Mouse (Mus musculus): ENCODE measurements around the gene Rictor. TPM values are rescaled to one million over a fixed set of nuclear protein-coding genes. Genes with fewer than 3 reads are reported as not detected.
"Not testable (repeated sequence)": the region's sequence is repeated elsewhere in the genome, so short reads cannot be mapped to it uniquely, and the experiment has no call there.

The Rictor gene
- polyA plus RNA-seq, 1 experiment from 2014 or later = 50.0 TPM

DNA sequence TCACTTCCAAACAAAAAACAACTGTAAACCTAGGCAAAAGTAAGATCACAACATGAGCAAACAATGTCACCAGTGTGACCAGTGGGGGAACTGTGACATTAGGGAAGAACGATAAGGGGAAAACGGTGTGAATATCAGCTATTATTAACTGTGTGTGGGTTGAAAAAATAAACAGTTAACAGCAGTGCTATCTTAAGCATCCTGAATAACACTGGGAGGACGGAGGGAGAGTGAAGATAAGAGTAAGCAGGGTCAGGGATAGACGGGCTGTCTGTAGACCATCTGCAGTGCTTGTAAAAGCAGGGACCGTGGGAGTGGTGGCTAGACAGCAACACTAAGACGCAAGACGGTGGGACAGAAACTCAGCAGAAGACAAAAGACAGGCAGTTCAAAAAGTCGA, 35.5 kb downstream of the Rictor start:
- Histone ChIP-seq H3K27me3 (ENCODE audit: control insufficient read depth, insufficient read depth, low read length) (no peaks in the 10 kb centered on the region), H3K4me1 (ENCODE audit: control insufficient read depth, insufficient read depth, low read length) (no peaks in the 10 kb centered on the region), H3K27ac (ENCODE audit: low read length) (no peak overlapping the region), H3K36me3 (ENCODE audit: control insufficient read depth, insufficient read depth, low read length) (peaks cover 21% of the 10 kb centered on the region; the same call in 1 of the 2 replicates), H3K4me2 (replicated peaks; ENCODE audit: low read depth, low read length) (no peak overlapping the region), H3K9me3 (ENCODE audit: control insufficient read depth, low read depth, low read length) (no peaks in the 10 kb centered on the region), H3K9ac (replicated peaks; ENCODE audit: low read depth, low read length) (no peak overlapping the region), H3K4me3 (ENCODE audit: low read depth, low read length) (no peak overlapping the region)
- WGBS = 21% methylated on average over 8 of the region's 8 CpGs
- no peak for ATAC-seq (ENCODE audit: insufficient number of reproducible peaks, insufficient read depth, low FRiP score, low read depth)

- not testable (repeated sequence) for ATAC-seq (ENCODE audit: insufficient number of reproducible peaks, insufficient read depth, low FRiP score, low read depth); H3K4me2 ChIP-seq (replicated peaks; ENCODE audit: low read depth, low read length); H3K27ac ChIP-seq (ENCODE audit: low read length); H3K9me3 ChIP-seq (ENCODE audit: control insufficient read depth, low read depth, low read length); H3K4me1 ChIP-seq (ENCODE audit: control insufficient read depth, insufficient read depth, low read length); H3K9ac ChIP-seq (replicated peaks; ENCODE audit: low read depth, low read length); H3K27me3 ChIP-seq (ENCODE audit: control insufficient read depth, insufficient read depth, low read length); H3K4me3 ChIP-seq (ENCODE audit: low read depth, low read length)
- 80% methylated on average over 8 of the region's 8 CpGs for WGBS
- peaks cover 21% of the 10 kb centered on the region; the same call in 1 of the 2 replicates for H3K36me3 ChIP-seq (ENCODE audit: control insufficient read depth, insufficient read depth, low read length)
Measured at GRCm38 (mm10) chr15:6746301-6746983, 38.3 kb downstream of the Rictor start.

DNA sequence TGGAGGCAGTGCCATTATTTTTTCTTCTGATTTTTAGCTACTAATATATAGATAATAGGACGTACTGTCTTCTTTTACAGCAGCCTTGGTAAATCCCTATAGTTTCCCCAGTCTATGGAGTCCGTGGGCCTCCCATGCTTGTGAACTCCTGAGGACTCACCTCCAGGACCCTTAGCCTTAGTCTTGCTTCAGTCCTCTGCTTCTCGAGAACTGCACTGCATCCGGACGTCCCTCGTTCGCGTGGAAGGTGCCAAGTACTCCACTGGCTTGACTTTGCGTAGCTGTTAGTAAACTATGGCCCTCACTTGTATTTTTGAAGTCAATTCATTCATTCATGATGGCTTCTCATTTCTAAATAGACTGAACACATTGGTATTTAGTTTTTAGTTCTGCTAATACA, 38.8 kb downstream of the Rictor start:
- Histone ChIP-seq H3K4me3 (ENCODE audit: low read depth, low read length) (no peak overlapping the region), H3K4me1 (ENCODE audit: control insufficient read depth, insufficient read depth, low read length) (no peaks in the 10 kb centered on the region), H3K9ac (replicated peaks; ENCODE audit: low read depth, low read length) (no peak overlapping the region), H3K4me2 (replicated peaks; ENCODE audit: low read depth, low read length) (no peak overlapping the region), H3K36me3 (ENCODE audit: control insufficient read depth, insufficient read depth, low read length) (peaks cover 21% of the 10 kb centered on the region; the same call in 1 of the 2 replicates), H3K27ac (ENCODE audit: low read length) (no peak overlapping the region), H3K27me3 (ENCODE audit: control insufficient read depth, insufficient read depth, low read length) (no peaks in the 10 kb centered on the region), H3K9me3 (ENCODE audit: control insufficient read depth, low read depth, low read length) (no peaks in the 10 kb centered on the region)
- WGBS = 88% methylated on average over 9 of the region's 9 CpGs
- no peak for ATAC-seq (ENCODE audit: insufficient number of reproducible peaks, insufficient read depth, low FRiP score, low read depth)

GRCm38 (mm10) chr15:6754400-6754799, 46.2 kb downstream of the Rictor start:
- ATAC-seq (ENCODE audit: insufficient number of reproducible peaks, insufficient read depth, low FRiP score, low read depth) = no peak
- H3K4me3 ChIP-seq (ENCODE audit: low read depth, low read length) = no peak overlapping the region
- no peak overlapping the region for H3K27ac ChIP-seq (ENCODE audit: low read length)
- H3K4me2 ChIP-seq (replicated peaks; ENCODE audit: low read depth, low read length) = no peak overlapping the region
- no peaks in the 10 kb centered on the region for H3K27me3 ChIP-seq (ENCODE audit: control insufficient read depth, insufficient read depth, low read length)
- H3K36me3 ChIP-seq (ENCODE audit: control insufficient read depth, insufficient read depth, low read length) = peaks cover 14% of the 10 kb centered on the region; the same call in 1 of the 2 replicates
- H3K4me1 ChIP-seq (ENCODE audit: control insufficient read depth, insufficient read depth, low read length) = no peaks in the 10 kb centered on the region
- no peak overlapping the region for H3K9ac ChIP-seq (replicated peaks; ENCODE audit: low read depth, low read length)
- 75% methylated on average over 2 of the region's 2 CpGs for WGBS
- no peaks in the 10 kb centered on the region for H3K9me3 ChIP-seq (ENCODE audit: control insufficient read depth, low read depth, low read length)

DNA sequence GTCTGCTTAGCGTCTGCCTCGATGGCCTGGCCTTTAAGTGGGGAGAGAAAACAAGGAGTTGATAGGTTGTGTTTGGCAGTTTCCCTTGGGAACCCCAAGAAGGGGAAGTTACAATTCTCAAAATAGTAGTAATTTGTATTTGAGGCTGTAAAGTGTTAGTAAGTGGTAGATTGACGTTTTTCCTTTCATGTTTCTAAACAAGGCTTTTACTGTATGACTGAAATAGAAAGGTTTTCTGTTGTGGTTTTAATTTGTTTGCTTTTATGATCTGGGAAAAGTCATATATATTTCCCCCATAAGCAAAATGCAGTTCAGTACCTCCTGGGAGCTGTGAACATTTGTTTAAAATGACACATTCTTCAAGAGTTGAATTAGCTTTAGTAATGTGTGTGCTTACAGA, 64.1 kb downstream of the Rictor start:
- H3K4me2 ChIP-seq (replicated peaks; ENCODE audit: low read depth, low read length) = no peak overlapping the region
- peaks cover 55% of the 10 kb centered on the region for H3K36me3 ChIP-seq (ENCODE audit: control insufficient read depth, insufficient read depth, low read length)
- WGBS = 86% methylated on average over 3 of the region's 3 CpGs
- H3K9ac ChIP-seq (replicated peaks; ENCODE audit: low read depth, low read length) = no peak overlapping the region
- no peak overlapping the region for H3K27ac ChIP-seq (ENCODE audit: low read length)
- no peak overlapping the region for H3K4me3 ChIP-seq (ENCODE audit: low read depth, low read length)
- ATAC-seq (ENCODE audit: insufficient number of reproducible peaks, insufficient read depth, low FRiP score, low read depth) = no peak
- no peaks in the 10 kb centered on the region for H3K27me3 ChIP-seq (ENCODE audit: control insufficient read depth, insufficient read depth, low read length)
- H3K4me1 ChIP-seq (ENCODE audit: control insufficient read depth, insufficient read depth, low read length) = no peaks in the 10 kb centered on the region
- no peaks in the 10 kb centered on the region for H3K9me3 ChIP-seq (ENCODE audit: control insufficient read depth, low read depth, low read length)

GRCm38 (mm10) chr15:6786212-6786611, 78.0 kb downstream of the Rictor start:
- 92% methylated on average over 10 of the region's 10 CpGs for WGBS
- Histone ChIP-seq H3K4me2 (replicated peaks; ENCODE audit: low read depth, low read length) (no peak overlapping the region), H3K4me1 (ENCODE audit: control insufficient read depth, insufficient read depth, low read length) (no peaks in the 10 kb centered on the region), H3K36me3 (ENCODE audit: control insufficient read depth, insufficient read depth, low read length) (peaks cover 68% of the 10 kb centered on the region), H3K9ac (replicated peaks; ENCODE audit: low read depth, low read length) (no peak overlapping the region), H3K27ac (ENCODE audit: low read length) (no peak overlapping the region), H3K4me3 (ENCODE audit: low read depth, low read length) (no peak overlapping the region), H3K9me3 (ENCODE audit: control insufficient read depth, low read depth, low read length) (no peaks in the 10 kb centered on the region), H3K27me3 (ENCODE audit: control insufficient read depth, insufficient read depth, low read length) (no peaks in the 10 kb centered on the region)
- no peak for ATAC-seq (ENCODE audit: insufficient number of reproducible peaks, insufficient read depth, low FRiP score, low read depth)

DNA sequence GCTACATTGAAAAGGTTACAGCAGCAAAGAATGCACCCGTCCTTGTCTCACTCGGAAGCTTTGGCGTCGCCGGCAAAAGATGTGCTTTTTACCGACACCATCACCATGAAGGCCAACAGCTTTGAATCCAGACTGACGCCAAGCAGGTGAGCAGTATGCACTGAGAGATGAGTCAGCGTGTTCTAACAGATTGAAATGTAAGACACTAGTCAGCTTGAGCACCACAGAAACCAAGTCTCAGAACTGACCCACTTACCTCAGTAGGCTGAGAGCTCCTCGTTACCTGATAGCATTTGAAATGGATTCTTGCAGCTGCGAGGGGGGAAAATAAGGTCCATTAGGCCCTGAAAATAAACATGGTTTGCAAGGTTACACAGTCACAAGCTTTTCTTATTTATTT, 79.1 kb downstream of the Rictor start:
- Histone ChIP-seq H3K4me1 (ENCODE audit: control insufficient read depth, insufficient read depth, low read length) (no peaks in the 10 kb centered on the region), H3K27ac (ENCODE audit: low read length) (no peak overlapping the region), H3K9me3 (ENCODE audit: control insufficient read depth, low read depth, low read length) (no peaks in the 10 kb centered on the region), H3K9ac (replicated peaks; ENCODE audit: low read depth, low read length) (no peak overlapping the region), H3K36me3 (ENCODE audit: control insufficient read depth, insufficient read depth, low read length) (peaks cover 71% of the 10 kb centered on the region), H3K4me2 (replicated peaks; ENCODE audit: low read depth, low read length) (no peak overlapping the region), H3K4me3 (ENCODE audit: low read depth, low read length) (no peak overlapping the region), H3K27me3 (ENCODE audit: control insufficient read depth, insufficient read depth, low read length) (no peaks in the 10 kb centered on the region)
- no peak for ATAC-seq (ENCODE audit: insufficient number of reproducible peaks, insufficient read depth, low FRiP score, low read depth)
- 92% methylated on average over 10 of the region's 10 CpGs for WGBS

DNA sequence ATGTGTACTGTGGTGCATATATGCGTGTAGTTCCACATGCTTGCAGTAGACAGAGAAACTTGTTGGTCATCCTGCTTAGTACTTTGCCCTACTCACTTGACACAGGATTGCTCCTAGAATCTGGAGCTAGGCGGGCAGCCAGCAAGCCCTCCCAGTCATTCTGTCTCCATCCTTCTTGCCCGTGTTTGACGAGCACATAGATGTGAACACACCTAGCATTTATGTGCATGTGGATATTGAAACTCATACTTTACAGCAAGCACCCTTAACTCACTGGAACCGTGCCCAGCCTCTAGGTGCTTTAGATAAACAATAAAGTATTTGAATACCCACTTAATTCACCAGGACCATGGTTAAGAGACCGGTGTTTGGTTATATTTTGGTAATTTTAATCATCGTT, 81.8 kb downstream of the Rictor start:
- Histone ChIP-seq H3K36me3 (ENCODE audit: control insufficient read depth, insufficient read depth, low read length) (peaks cover 72% of the 10 kb centered on the region), H3K4me2 (replicated peaks; ENCODE audit: low read depth, low read length) (no peak overlapping the region)

DNA sequence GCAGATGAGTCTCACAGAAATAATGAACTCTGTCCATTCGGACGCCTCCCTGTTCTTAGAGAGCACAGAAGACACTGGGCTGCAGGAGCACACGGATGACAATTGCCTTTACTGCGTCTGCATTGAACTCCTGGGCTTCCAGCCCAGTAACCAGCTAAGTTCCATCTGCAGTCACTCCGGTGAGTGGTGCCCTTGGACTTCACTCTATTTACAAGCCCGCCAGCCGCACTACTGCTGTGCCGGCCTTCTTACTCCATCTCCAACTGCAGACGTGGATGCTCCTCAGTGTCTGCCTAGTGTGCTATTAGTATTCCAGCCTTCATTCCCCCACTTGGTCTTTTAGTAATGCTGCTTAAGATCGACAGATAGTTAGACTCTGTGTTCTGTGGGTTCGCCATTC, 83.5 kb downstream of the Rictor start:
- 89% methylated on average over 11 of the region's 11 CpGs for WGBS
- Histone ChIP-seq H3K9ac (replicated peaks; ENCODE audit: low read depth, low read length) (no peak overlapping the region), H3K9me3 (ENCODE audit: control insufficient read depth, low read depth, low read length) (no peaks in the 10 kb centered on the region), H3K27ac (ENCODE audit: low read length) (no peak overlapping the region), H3K4me1 (ENCODE audit: control insufficient read depth, insufficient read depth, low read length) (no peaks in the 10 kb centered on the region), H3K27me3 (ENCODE audit: control insufficient read depth, insufficient read depth, low read length) (no peaks in the 10 kb centered on the region), H3K36me3 (ENCODE audit: control insufficient read depth, insufficient read depth, low read length) (peaks cover 78% of the 10 kb centered on the region), H3K4me3 (ENCODE audit: low read depth, low read length) (no peak overlapping the region), H3K4me2 (replicated peaks; ENCODE audit: low read depth, low read length) (no peak overlapping the region)
- no peak for ATAC-seq (ENCODE audit: insufficient number of reproducible peaks, insufficient read depth, low FRiP score, low read depth)

More for the DNA sequence above, 81.8 kb downstream of the Rictor start:
- H3K4me1 ChIP-seq (ENCODE audit: control insufficient read depth, insufficient read depth, low read length) = no peaks in the 10 kb centered on the region
- H3K27me3 ChIP-seq (ENCODE audit: control insufficient read depth, insufficient read depth, low read length) = no peaks in the 10 kb centered on the region
- WGBS = 80% methylated on average over 7 of the region's 7 CpGs
- no peaks in the 10 kb centered on the region for H3K9me3 ChIP-seq (ENCODE audit: control insufficient read depth, low read depth, low read length)
- no peak overlapping the region for H3K4me3 ChIP-seq (ENCODE audit: low read depth, low read length)
- no peak overlapping the region for H3K27ac ChIP-seq (ENCODE audit: low read length)
- H3K9ac ChIP-seq (replicated peaks; ENCODE audit: low read depth, low read length) = no peak overlapping the region
- no peak for ATAC-seq (ENCODE audit: insufficient number of reproducible peaks, insufficient read depth, low FRiP score, low read depth)
